Mouse (Mus musculus): ENCODE measurements around the gene Lrrk1. TPM values are rescaled to one million over a fixed set of nuclear protein-coding genes. Genes with fewer than 3 reads are reported as not detected.

The Lrrk1 gene
- total RNA-seq, 1 experiment: 7.4 TPM

- no peak overlapping the region for H3K27ac ChIP-seq (ENCODE audit: insufficient read depth, low read depth, low read length, poor library complexity, severe bottlenecking)
- TF ChIP-seq HCFC1 (IDR thresholded peaks at IDR 0.05; ENCODE audit: borderline replicate concordance, insufficient read depth, low read length) (no peak), ZNF384 (IDR thresholded peaks at IDR 0.05; ENCODE audit: low read depth, low read length) (no peak), CHD2 (IDR thresholded peaks at IDR 0.05; ENCODE audit: low read depth, low read length) (no peak), MAFK (IDR thresholded peaks at IDR 0.05; ENCODE audit: insufficient read depth, low read depth, low read length) (no peak), ZC3H11A (IDR thresholded peaks at IDR 0.05; ENCODE audit: borderline replicate concordance, low read depth, low read length) (no peak)
- H3K36me3 ChIP-seq (ENCODE audit: control insufficient read depth, insufficient read depth, low read length, poor library complexity, severe bottlenecking): no peaks in the 10 kb centered on the region
- H3K4me3 ChIP-seq (ENCODE audit: insufficient read depth in 1 of 2, low read depth in 1 of 2, low read length in 2 of 2, poor library complexity in 1 of 2, severe bottlenecking in 1 of 2): no peak overlapping the region
- in situ Hi-C loops (cut with MboI; ENCODE audit: low sequenced_read_pairs in 2 of 2, unreplicated experiment in 2 of 2): no loop called here
- DNase-seq (ENCODE audit: low read depth, low spot score): no peak
- H3K9ac ChIP-seq (ENCODE audit: insufficient read depth, low read depth, low read length, poor library complexity, severe bottlenecking): no peak overlapping the region
- no peaks in the 10 kb centered on the region for H3K4me1 ChIP-seq (ENCODE audit: control insufficient read depth in 2 of 2, insufficient read depth in 2 of 2, low read length in 2 of 2, poor library complexity in 1 of 2)
- no peaks in the 10 kb centered on the region for H3K9me3 ChIP-seq (ENCODE audit: control insufficient read depth, insufficient read depth, low read depth, low read length)
Observed at GRCm38 (mm10) chr7:66214477-66214876, 173.7 kb downstream of the Lrrk1 start.

GRCm38 (mm10) chr7:66212887-66213286 lies 175.3 kb downstream of the Lrrk1 start:
- DNase-seq (ENCODE audit: low read depth, low spot score): no peak
- no peak overlapping the region for H3K27ac ChIP-seq (ENCODE audit: insufficient read depth, low read depth, low read length, poor library complexity, severe bottlenecking)
- no peak for TF ChIP-seq CHD2 (IDR thresholded peaks at IDR 0.05; ENCODE audit: low read depth, low read length)
- TF ChIP-seq HCFC1 (IDR thresholded peaks at IDR 0.05; ENCODE audit: borderline replicate concordance, insufficient read depth, low read length): no peak
- TF ChIP-seq ZNF384 (IDR thresholded peaks at IDR 0.05; ENCODE audit: low read depth, low read length): no peak
- TF ChIP-seq ZC3H11A (IDR thresholded peaks at IDR 0.05; ENCODE audit: borderline replicate concordance, low read depth, low read length): no peak
- TF ChIP-seq MAFK (IDR thresholded peaks at IDR 0.05; ENCODE audit: insufficient read depth, low read depth, low read length): no peak
- no peak overlapping the region for H3K4me3 ChIP-seq (ENCODE audit: insufficient read depth in 1 of 2, low read depth in 1 of 2, low read length in 2 of 2, poor library complexity in 1 of 2, severe bottlenecking in 1 of 2)
- no peaks in the 10 kb centered on the region for H3K36me3 ChIP-seq (ENCODE audit: control insufficient read depth, insufficient read depth, low read length, poor library complexity, severe bottlenecking)
- in situ Hi-C loops (cut with MboI; ENCODE audit: low sequenced_read_pairs in 2 of 2, unreplicated experiment in 2 of 2): no loop called here
- no peak overlapping the region for H3K9ac ChIP-seq (ENCODE audit: insufficient read depth, low read depth, low read length, poor library complexity, severe bottlenecking)
- H3K4me1 ChIP-seq (ENCODE audit: control insufficient read depth in 2 of 2, insufficient read depth in 2 of 2, low read length in 2 of 2, poor library complexity in 1 of 2): no peaks in the 10 kb centered on the region
- no peaks in the 10 kb centered on the region for H3K9me3 ChIP-seq (ENCODE audit: control insufficient read depth, insufficient read depth, low read depth, low read length)

- Histone ChIP-seq H3K9ac (ENCODE audit: insufficient read depth, low read depth, low read length, poor library complexity, severe bottlenecking) (no peak overlapping the region), H3K4me1 (ENCODE audit: control insufficient read depth in 2 of 2, insufficient read depth in 2 of 2, low read length in 2 of 2, poor library complexity in 1 of 2) (no peaks in the 10 kb centered on the region), H3K4me3 (ENCODE audit: insufficient read depth in 1 of 2, low read depth in 1 of 2, low read length in 2 of 2, poor library complexity in 1 of 2, severe bottlenecking in 1 of 2) (no peak overlapping the region), H3K36me3 (ENCODE audit: control insufficient read depth, insufficient read depth, low read length, poor library complexity, severe bottlenecking) (no peaks in the 10 kb centered on the region), H3K9me3 (ENCODE audit: control insufficient read depth, insufficient read depth, low read depth, low read length) (no peaks in the 10 kb centered on the region), H3K27ac (ENCODE audit: insufficient read depth, low read depth, low read length, poor library complexity, severe bottlenecking) (no peak overlapping the region)
- in situ Hi-C loops (cut with MboI; ENCODE audit: low sequenced_read_pairs in 2 of 2, unreplicated experiment in 2 of 2): no loop called here
- no peak for DNase-seq (ENCODE audit: low read depth, low spot score)
- TF ChIP-seq ZC3H11A (IDR thresholded peaks at IDR 0.05; ENCODE audit: borderline replicate concordance, low read depth, low read length) (no peak), ZNF384 (IDR thresholded peaks at IDR 0.05; ENCODE audit: low read depth, low read length) (no peak), MAFK (IDR thresholded peaks at IDR 0.05; ENCODE audit: insufficient read depth, low read depth, low read length) (no peak), HCFC1 (IDR thresholded peaks at IDR 0.05; ENCODE audit: borderline replicate concordance, insufficient read depth, low read length) (no peak), CHD2 (IDR thresholded peaks at IDR 0.05; ENCODE audit: low read depth, low read length) (no peak)
Observed at GRCm38 (mm10) chr7:66209920-66210319, 178.2 kb downstream of the Lrrk1 start.

GRCm38 (mm10) chr7:66201657-66202056 lies 186.5 kb downstream of the Lrrk1 start:
- in situ Hi-C loops (cut with MboI; ENCODE audit: low sequenced_read_pairs in 2 of 2, unreplicated experiment in 2 of 2): no loop called here
- no peak for DNase-seq (ENCODE audit: low read depth, low spot score)
- H3K4me3 ChIP-seq (ENCODE audit: insufficient read depth in 1 of 2, low read depth in 1 of 2, low read length in 2 of 2, poor library complexity in 1 of 2, severe bottlenecking in 1 of 2): no peak overlapping the region
- no peaks in the 10 kb centered on the region for H3K9me3 ChIP-seq (ENCODE audit: control insufficient read depth, insufficient read depth, low read depth, low read length)
- TF ChIP-seq CHD2 (IDR thresholded peaks at IDR 0.05; ENCODE audit: low read depth, low read length) (no peak), ZNF384 (IDR thresholded peaks at IDR 0.05; ENCODE audit: low read depth, low read length) (no peak)
- no peaks in the 10 kb centered on the region for H3K4me1 ChIP-seq (ENCODE audit: control insufficient read depth in 2 of 2, insufficient read depth in 2 of 2, low read length in 2 of 2, poor library complexity in 1 of 2)
- no peak overlapping the region for H3K9ac ChIP-seq (ENCODE audit: insufficient read depth, low read depth, low read length, poor library complexity, severe bottlenecking)
- H3K36me3 ChIP-seq (ENCODE audit: control insufficient read depth, insufficient read depth, low read length, poor library complexity, severe bottlenecking): no peaks in the 10 kb centered on the region
- H3K27ac ChIP-seq (ENCODE audit: insufficient read depth, low read depth, low read length, poor library complexity, severe bottlenecking): no peak overlapping the region

GRCm38 (mm10) chr7:66200791-66201450 lies 187.2 kb downstream of the Lrrk1 start:
- TF ChIP-seq MAFK (IDR thresholded peaks at IDR 0.05; ENCODE audit: insufficient read depth, low read depth, low read length) (no peak), ZC3H11A (IDR thresholded peaks at IDR 0.05; ENCODE audit: borderline replicate concordance, low read depth, low read length) (no peak), HCFC1 (IDR thresholded peaks at IDR 0.05; ENCODE audit: borderline replicate concordance, insufficient read depth, low read length) (no peak), CHD2 (IDR thresholded peaks at IDR 0.05; ENCODE audit: low read depth, low read length) (no peak), ZNF384 (IDR thresholded peaks at IDR 0.05; ENCODE audit: low read depth, low read length) (no peak)
- H3K9ac ChIP-seq (ENCODE audit: insufficient read depth, low read depth, low read length, poor library complexity, severe bottlenecking): no peak overlapping the region
- H3K36me3 ChIP-seq (ENCODE audit: control insufficient read depth, insufficient read depth, low read length, poor library complexity, severe bottlenecking): no peaks in the 10 kb centered on the region
- no peaks in the 10 kb centered on the region for H3K9me3 ChIP-seq (ENCODE audit: control insufficient read depth, insufficient read depth, low read depth, low read length)
- no peak for DNase-seq (ENCODE audit: low read depth, low spot score)
- H3K4me3 ChIP-seq (ENCODE audit: insufficient read depth in 1 of 2, low read depth in 1 of 2, low read length in 2 of 2, poor library complexity in 1 of 2, severe bottlenecking in 1 of 2): no peak overlapping the region
- no peak overlapping the region for H3K27ac ChIP-seq (ENCODE audit: insufficient read depth, low read depth, low read length, poor library complexity, severe bottlenecking)
- no peaks in the 10 kb centered on the region for H3K4me1 ChIP-seq (ENCODE audit: control insufficient read depth in 2 of 2, insufficient read depth in 2 of 2, low read length in 2 of 2, poor library complexity in 1 of 2)
- in situ Hi-C loops (cut with MboI; ENCODE audit: low sequenced_read_pairs in 2 of 2, unreplicated experiment in 2 of 2): no loop called here

Data from ES-E14 (cell line).